Mouse (Mus musculus): ENCODE results near the gene Dennd4a.
"Not testable (repeated sequence)": the region's sequence is repeated elsewhere in the genome, so short reads cannot be mapped to it uniquely, and the experiment has no call there.

The Dennd4a gene

DNA sequence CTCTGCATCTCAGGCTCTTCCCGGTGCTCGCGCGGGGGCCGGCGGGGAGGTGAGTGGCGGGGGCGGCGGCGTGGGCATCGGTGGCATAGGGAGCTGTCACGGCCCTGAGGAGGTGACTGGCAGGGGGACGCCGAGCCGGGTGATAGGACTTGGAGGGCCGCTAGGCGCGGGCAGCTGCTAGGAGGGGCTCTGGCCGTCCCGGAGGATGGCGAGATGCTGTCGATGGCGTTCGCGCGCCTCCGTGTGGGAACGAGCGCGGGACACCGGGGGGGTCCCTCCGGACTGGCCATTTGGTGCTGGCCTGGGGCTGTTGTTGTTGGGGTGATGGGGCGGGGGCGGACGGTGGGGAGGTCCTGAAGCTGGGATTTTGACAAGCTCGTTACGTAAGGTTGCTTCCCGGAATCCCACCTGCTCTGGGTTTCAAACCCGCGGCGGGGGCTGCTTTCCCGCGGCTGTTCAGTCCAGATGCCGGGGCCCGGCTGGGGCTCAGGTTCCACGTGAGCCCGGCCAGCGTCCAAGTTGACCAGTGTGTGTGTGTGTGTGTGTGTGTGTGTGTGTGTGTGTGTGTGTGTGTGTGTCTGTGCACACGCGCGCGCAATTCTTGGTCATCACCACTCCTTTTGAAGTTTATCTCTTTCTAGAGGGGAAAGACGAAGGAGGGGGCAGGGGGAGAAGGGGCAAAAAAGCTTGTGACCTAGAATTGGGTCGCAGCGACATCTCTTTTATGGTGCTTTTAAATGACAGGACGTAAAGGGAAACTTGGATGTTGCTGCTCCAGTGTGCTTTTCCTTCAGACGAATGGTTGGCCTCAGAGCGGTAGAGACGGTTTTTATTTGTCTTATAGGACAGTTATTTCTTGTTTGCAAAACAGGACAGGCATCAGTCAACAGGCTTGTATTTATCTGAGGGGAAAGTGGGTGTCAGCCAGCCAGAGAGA, 666 bp downstream of the Dennd4a start:
- DNase-seq (ENCODE audit: low spot score in 2 of 2): peak in 1 of 2 experiments; percentile 43

DNA sequence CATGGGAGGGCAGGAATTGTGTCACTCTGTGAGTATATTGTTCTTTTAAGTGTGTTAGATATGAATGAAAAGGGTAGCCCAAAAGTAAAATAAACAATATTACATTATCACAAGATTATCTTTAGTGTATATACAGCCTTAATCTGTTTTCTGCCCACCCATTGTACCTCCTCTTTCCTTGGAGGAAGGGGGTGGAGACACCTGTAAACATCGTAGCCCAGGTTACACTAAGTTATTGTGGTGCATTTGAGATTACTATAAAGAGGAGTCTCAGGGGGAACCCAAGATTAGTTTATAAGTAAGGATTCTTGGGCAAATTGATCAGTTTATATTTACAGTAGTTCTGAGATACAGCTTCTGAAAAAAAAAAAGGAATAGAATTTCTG, 1.3 kb downstream of the Dennd4a start:
- no peak for DNase-seq (ENCODE audit: low spot score in 2 of 2)

DNA sequence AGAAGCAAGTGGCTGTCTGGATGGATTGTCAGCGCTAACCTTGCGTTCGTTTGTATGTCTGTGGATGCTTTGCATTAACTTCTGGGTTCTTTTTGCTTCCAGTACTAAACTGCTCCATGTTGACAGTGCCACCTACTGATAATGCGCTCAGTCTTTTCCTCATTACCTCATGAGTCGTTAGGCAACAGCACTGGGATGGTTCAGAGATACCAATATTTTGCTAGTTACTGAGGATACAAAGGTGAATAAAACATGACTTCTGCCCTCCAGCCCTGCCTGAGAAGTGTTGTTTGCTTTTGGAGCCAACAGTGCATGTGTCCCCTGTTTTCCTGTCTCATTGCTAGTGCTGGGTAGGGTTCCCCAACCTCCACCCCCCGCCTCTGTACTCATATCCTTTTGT, 3.1 kb downstream of the Dennd4a start:
- no peak for DNase-seq (ENCODE audit: low spot score in 2 of 2)

DNA sequence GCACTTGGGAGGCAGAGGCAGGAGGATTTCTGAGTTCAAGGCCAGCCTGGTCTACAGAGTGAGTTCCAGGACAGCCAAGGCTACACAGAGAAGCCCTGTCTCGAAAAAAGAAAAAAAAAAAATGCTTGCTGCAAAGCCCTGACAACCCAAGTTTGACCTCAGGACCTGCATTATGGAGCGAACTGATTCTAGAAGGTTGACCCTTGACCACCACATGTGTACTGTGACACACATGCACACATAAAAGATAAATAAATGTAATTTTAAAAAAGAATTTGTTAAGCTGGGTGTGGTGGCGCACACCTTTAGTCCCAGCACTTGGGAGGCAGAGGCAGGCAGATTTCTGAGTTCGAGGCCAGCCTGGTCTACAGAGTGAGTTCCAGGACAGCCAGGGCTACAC, 8.5 kb downstream of the Dennd4a start:
- DNase-seq (ENCODE audit: low spot score in 2 of 2): not testable (repeated sequence)

- DNase-seq (ENCODE audit: low spot score in 2 of 2): no peak
Measured at GRCm38 (mm10) chr9:64820086-64820795, 9.1 kb downstream of the Dennd4a start.

DNA sequence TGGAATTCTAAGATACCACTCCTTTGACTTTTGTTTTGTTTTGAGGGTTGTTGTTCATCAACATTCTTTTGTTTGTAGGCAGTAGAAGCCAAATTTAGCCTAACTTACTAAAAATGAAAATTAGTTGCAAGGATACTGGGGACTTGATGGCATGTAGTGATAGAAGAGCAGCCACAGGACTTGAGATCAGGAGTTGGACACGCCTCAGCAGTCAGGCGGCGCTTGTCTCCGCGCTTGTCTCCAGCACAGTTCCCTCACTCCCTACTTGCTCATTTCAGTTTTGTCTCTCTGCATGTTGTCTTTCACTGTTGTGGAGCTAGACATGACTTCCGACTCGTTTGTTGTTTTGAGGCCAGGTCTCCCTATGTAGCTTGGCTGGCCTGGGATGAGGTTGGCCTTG, 11.1 kb downstream of the Dennd4a start:
- no peak for DNase-seq (ENCODE audit: low spot score in 2 of 2)

DNA sequence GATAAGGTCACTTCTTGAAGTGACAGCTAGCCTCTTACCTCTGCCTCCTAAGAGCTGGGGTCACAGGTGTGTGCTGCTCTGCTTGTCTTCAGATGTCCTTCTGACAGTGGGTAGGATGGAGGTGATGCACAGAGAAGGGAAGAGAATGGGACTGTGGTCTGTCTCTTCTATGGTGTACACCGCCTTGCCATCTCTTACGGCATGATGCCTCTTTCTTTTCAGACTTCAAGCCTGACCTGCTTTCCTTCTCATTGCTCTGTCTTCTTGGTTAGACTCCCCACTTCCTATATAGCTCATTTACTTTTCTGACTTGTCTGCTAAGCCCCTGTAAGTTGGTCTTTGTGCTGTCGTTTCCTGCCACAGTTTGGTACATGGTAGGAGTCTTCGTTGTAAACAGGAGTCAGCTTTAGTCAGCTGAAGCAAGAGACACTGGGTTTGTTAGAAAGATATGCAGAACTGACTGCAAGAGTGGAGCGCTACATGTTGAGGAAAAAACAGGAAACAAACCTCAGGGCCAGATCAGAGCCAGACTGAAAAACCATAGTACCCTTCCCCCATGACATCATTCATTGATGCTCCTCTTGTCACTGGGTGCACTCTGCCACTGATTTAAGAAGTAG, 13.4 kb downstream of the Dennd4a start:
- no peak for DNase-seq (ENCODE audit: low spot score in 2 of 2)

- peak in 1 of 2 experiments; percentile 49 for DNase-seq (ENCODE audit: low spot score in 2 of 2)
Measured at GRCm38 (mm10) chr9:64830092-64830618, 19.0 kb downstream of the Dennd4a start.

- no peak for DNase-seq (ENCODE audit: low spot score in 2 of 2)
Measured at GRCm38 (mm10) chr9:64830641-64831040, 19.5 kb downstream of the Dennd4a start.

- DNase-seq (ENCODE audit: low spot score in 2 of 2): no peak
Measured at GRCm38 (mm10) chr9:64831760-64832159, 20.6 kb downstream of the Dennd4a start.

DNA sequence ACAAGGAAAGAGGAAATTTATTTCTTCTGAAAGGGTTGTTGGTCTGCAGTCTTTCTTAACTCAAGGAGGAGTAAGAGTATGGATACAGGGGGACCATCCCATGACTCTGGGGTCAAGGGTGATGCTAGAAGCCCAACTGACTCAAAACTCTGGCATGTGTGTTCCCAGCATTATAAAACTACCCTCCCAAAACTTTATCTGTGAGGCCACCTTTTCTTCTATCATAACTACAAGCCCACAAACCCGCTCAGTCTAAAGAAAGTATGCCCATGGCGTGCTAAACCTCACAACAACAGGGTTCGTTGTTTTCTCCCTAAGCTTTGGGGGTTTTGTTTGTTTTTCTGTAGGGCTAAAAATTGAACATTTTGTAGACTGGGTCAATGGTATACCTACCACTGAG, 23.3 kb downstream of the Dennd4a start:
- no peak for DNase-seq (ENCODE audit: low spot score in 2 of 2)

GRCm38 (mm10) chr9:64845355-64845754, 34.2 kb downstream of the Dennd4a start:
- DNase-seq (ENCODE audit: low spot score in 2 of 2): no peak

GRCm38 (mm10) chr9:64849548-64849947, 38.4 kb downstream of the Dennd4a start:
- no peak for DNase-seq (ENCODE audit: low spot score in 2 of 2)

DNA sequence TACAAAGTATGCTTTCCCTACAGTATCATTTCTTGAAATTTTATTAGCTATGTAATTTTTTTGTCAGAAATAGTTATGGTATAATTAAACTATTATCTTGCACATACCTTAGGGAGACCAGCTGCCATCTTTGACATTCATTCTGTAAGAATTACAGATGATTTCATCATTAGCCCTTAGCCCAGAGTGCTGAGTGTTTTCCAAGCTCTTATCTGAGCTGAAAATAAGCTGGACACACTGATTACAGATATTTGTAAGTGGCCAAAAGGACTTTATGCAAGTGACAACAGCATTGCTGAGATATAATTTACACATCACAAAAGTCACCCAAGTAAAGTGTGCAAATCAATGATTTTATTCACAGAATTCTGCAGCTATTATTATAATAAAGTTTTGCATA, 48.9 kb downstream of the Dennd4a start:
- no peak for DNase-seq (ENCODE audit: low spot score in 2 of 2)

DNA sequence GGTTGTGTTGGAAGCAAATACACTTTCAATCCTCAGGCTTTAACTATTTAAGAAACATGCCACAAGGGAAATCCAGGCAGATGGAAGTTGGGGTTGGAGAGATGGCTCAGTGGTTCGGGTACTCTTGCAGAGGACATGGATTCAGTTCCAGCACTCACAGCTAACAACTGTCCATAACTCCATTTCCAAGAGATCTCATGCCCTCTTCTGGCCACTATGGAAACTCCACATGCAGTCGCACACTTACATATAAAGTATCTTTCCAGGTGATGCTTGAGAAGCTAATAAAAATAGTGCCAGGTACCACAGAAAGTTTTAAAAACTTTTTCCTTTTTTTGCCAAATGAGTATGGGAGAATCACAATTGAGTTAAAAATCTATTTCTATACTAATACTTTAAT, 51.5 kb downstream of the Dennd4a start:
- no peak for DNase-seq (ENCODE audit: low spot score in 2 of 2)

DNA sequence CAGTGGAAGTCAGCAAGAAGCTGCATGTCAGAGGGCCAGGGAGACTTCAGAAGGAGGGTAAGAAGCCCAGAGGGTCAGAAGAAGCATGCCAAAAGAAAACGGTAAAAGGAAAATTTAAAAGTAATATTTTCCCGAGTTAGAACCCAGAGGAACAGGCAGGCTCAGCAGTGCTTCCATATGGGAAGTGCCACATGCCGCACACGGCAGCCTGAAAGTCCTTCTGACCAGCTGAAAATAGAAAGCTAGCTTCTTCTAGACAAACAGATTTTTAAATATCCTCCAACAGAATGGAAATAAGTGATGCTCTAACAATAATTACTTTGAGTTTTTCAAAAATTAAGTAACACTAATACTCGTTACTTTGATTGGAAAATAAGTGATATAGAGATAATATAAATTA, 74.9 kb downstream of the Dennd4a start:
- DNase-seq (ENCODE audit: low spot score in 2 of 2): no peak

- DNase-seq (ENCODE audit: low spot score in 2 of 2): no peak
Measured at GRCm38 (mm10) chr9:64896605-64897004, 85.5 kb downstream of the Dennd4a start.

DNA sequence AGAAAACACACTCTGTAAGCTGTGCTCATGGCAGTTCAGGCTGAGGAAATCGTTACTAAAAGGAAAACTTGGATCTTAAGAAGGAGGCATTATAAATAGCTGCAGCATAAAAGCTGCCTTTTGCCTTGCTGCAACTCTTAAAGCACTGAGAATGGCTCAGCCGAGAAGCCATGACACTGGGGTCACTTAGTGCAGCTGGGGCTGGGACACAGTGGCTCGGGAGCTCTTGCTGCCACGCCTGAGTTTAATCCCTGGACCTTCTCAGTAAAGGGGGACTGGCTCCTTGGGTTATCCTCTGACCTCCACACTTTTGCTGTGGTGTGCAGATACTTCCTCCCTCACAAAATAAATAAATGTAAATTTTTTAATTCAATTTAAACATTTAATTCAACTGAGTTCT, 91.7 kb downstream of the Dennd4a start:
- no peak for DNase-seq (ENCODE audit: low spot score in 2 of 2)

DNA sequence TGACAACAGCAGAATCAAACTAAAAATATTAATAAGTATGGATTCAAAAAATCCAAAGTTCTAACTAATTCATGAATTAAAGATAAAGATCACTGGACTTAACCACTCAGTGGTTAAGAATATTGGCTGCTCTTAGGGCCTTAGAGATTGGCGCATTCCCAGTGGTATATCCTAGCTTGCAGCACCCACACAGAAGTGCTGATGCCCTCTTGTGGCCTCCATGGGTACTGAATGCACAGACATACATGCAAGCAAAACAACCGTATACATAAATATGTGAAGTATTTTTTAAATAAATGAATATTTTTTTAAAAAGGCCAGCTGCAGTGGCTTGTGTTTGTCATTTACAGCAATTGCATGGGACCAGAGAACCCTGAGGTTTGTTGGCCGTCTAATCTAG, 92.2 kb downstream of the Dennd4a start:
- peak; percentile 34 to 66 for DNase-seq (ENCODE audit: low spot score in 2 of 2)

DNA sequence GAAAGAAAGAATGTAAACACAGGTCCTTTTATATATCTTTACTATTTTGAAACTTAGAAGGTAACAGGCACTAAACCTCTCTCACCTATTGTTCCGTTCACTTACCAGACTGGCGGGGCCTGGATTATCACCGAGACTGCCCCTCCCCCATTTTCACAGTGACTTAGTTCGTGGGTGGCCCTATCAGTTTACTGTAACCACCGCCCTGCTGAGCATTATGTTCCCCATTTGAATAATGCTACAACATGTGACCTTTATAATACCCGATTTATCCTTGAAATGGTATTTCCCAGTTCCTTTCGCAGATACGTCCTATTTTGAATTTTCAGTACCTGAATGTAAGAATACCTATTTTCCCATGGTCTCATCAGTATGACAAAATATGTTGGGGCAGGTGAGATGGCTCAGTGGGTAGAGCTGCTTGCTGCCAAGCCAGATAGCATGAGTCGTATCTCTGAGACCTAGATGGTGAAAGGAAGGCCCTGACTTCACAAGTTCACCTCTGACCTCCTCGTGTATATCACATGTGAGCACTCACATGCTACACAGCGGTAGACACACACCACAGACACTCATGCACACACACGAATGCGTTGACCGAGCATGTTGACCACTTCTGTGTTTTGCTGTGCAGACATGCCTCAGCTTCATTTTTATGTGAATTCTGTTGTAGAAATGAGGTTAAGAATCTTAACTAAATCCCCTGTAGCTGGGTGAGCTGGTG, 93.9 kb downstream of the Dennd4a start:
- DNase-seq (ENCODE audit: low spot score in 2 of 2): no peak

DNA sequence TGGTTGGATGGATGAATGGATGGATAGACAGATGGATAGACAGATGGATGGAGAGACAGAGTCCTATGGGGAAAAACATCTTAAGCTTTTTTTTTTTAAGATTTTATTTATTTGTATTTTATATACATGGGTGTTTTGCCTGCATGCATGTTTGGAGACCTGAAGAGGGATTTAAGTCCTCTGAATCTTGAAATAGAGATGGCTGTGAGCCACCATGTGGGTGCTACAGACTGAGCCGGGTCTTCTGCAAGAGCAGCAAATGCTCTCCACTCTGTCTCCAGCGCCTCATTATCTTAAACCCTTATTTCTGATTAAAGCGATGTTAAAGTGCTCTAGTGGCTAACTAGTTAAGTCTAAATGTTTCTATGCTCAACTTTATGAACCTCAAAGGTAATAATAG, 96.3 kb downstream of the Dennd4a start:
- DNase-seq (ENCODE audit: low spot score in 2 of 2): no peak

- no peak for DNase-seq (ENCODE audit: low spot score in 2 of 2)
Measured at GRCm38 (mm10) chr9:64913406-64913805, 102.3 kb downstream of the Dennd4a start.
